In genomic region chr2:24413677-24414076, GRCm38 (mm10) we compare ENCODE assay signal across 24 mouse cellular contexts. TPM values are rescaled to one million over a fixed set of nuclear protein-coding genes. Genes with fewer than 3 reads are reported as not detected.
A peak's percentile ranks its signal among the peaks of the same experiment; 100 is the strongest.
DNase-seq lines count a peak whose midpoint lies in the region; ATAC-seq and TF ChIP-seq lines count a peak whose summit lies in the region.
"Had no signal": no experiment of that assay in that cellular context is flagged by ENCODE, and none has a peak within 500 bp of the region (broad histone marks: within the 10 kb centered on the region; RNA-seq: fewer than 3 reads in every experiment).

No protein-coding gene starts in this region.

- H3K4me1 ChIP-seq in hindbrain, embryonic 12.5 days = peaks cover 22% of the 10 kb centered on the region
- peaks cover 10% of the 10 kb centered on the region for H3K4me1 ChIP-seq in hindbrain, embryonic 16.5 days (ENCODE audit: control insufficient read depth, insufficient read depth, low read depth, low read length)
- peaks cover 5% of the 10 kb centered on the region; the same call in 1 of the 2 replicates for H3K4me1 ChIP-seq in neural tube, embryonic 11.5 days (ENCODE audit: control insufficient read depth, insufficient read depth, low read length)
- H3K4me1 ChIP-seq in neural tube, embryonic 14.5 days (ENCODE audit: control insufficient read depth, insufficient read depth, low read length) = peaks cover 23% of the 10 kb centered on the region; the same call in 1 of the 2 replicates
- H3K4me1 ChIP-seq: heart, embryonic 12.5 days had no signal

- no peak overlapping the region for H3K4me3 ChIP-seq in hindbrain, embryonic 12.5 days
- no peak overlapping the region for H3K4me3 ChIP-seq in hindbrain, embryonic 16.5 days (ENCODE audit: low read length)
- no peak overlapping the region for H3K4me3 ChIP-seq in neural tube, embryonic 11.5 days (ENCODE audit: low read depth, low read length)
- no peak overlapping the region for H3K4me3 ChIP-seq in neural tube, embryonic 14.5 days (ENCODE audit: low read depth, low read length)
- no peak overlapping the region for H3K4me3 ChIP-seq in left cerebral cortex, adult 2 months
- H3K4me3 ChIP-seq: forebrain, embryonic 10.5 days; heart, embryonic 12.5 days; limb, embryonic 12.5 days; megakaryocyte, embryonic 14.5 days; stomach, embryonic 15.5 days had no signal

- H3K27ac ChIP-seq in hindbrain, embryonic 12.5 days = peak overlapping the region; percentile 50
- H3K27ac ChIP-seq in hindbrain, embryonic 16.5 days (ENCODE audit: low read depth, low read length) = no peak overlapping the region; the same call in 1 of the 2 replicates
- H3K27ac ChIP-seq in neural tube, embryonic 11.5 days (ENCODE audit: low read depth, low read length) = no peak overlapping the region
- peak overlapping the region; percentile 70 for H3K27ac ChIP-seq in neural tube, embryonic 14.5 days (ENCODE audit: low read depth, low read length)
- H3K27ac ChIP-seq in left cerebral cortex, adult 2 months = no peak overlapping the region
- H3K27ac ChIP-seq: forebrain, embryonic 10.5 days; limb, embryonic 12.5 days; stomach, embryonic 15.5 days had no signal

- ATAC-seq in hindbrain, embryonic 12.5 days (ENCODE audit: low FRiP score) = peak; percentile 64
- no peak for ATAC-seq in hindbrain, embryonic 16.5 days
- ATAC-seq in neural tube, embryonic 11.5 days (ENCODE audit: insufficient read depth, low FRiP score, low TSS enrichment) = peak; percentile 62; the same call in 1 of the 2 replicates
- ATAC-seq in neural tube, embryonic 14.5 days (ENCODE audit: low read depth) = peak; percentile 66
- ATAC-seq: forebrain, embryonic 16.5 days; intestine, postnatal 0 days; liver, postnatal 0 days had no signal

- H3K9ac ChIP-seq in hindbrain, embryonic 12.5 days = no peak overlapping the region
- no peak overlapping the region for H3K9ac ChIP-seq in hindbrain, embryonic 16.5 days (ENCODE audit: low read depth, low read length)
- no peak overlapping the region for H3K9ac ChIP-seq in neural tube, embryonic 11.5 days (ENCODE audit: low read length)
- no peak overlapping the region for H3K9ac ChIP-seq in neural tube, embryonic 14.5 days (replicated peaks; ENCODE audit: low read depth, low read length)
- H3K9ac ChIP-seq: heart, embryonic 12.5 days; limb, embryonic 12.5 days; liver, postnatal 0 days; stomach, embryonic 15.5 days had no signal

- no peak for TF ChIP-seq CTCF in left cerebral cortex, adult 2 months (IDR thresholded peaks at IDR 0.05)

- intact Hi-C loops in left cerebral cortex, adult 2 months (cut with DNase I) = no loop called here

- no peaks in the 10 kb centered on the region for H3K36me3 ChIP-seq in hindbrain, embryonic 12.5 days
- H3K36me3 ChIP-seq in hindbrain, embryonic 16.5 days (ENCODE audit: control insufficient read depth, insufficient read depth, low read length) = no peaks in the 10 kb centered on the region
- no peaks in the 10 kb centered on the region for H3K36me3 ChIP-seq in neural tube, embryonic 11.5 days (ENCODE audit: control insufficient read depth, insufficient read depth, low read length)
- no peaks in the 10 kb centered on the region for H3K36me3 ChIP-seq in neural tube, embryonic 14.5 days (ENCODE audit: control insufficient read depth, insufficient read depth, low read length)
- H3K36me3 ChIP-seq: forebrain, embryonic 10.5 days; heart, embryonic 12.5 days; limb, embryonic 12.5 days; stomach, embryonic 15.5 days had no signal

- H3K4me2 ChIP-seq in hindbrain, embryonic 12.5 days (replicated peaks) = no peak overlapping the region
- H3K4me2 ChIP-seq in hindbrain, embryonic 16.5 days (ENCODE audit: low read length) = no peak overlapping the region
- no peak overlapping the region for H3K4me2 ChIP-seq in neural tube, embryonic 11.5 days (ENCODE audit: low read depth)
- no peak overlapping the region for H3K4me2 ChIP-seq in neural tube, embryonic 14.5 days (ENCODE audit: low read depth, low read length)
- H3K4me2 ChIP-seq: heart, embryonic 12.5 days; limb, embryonic 12.5 days; liver, embryonic 11.5 days; stomach, embryonic 15.5 days had no signal

- DNase-seq in kidney, postnatal 10 days = peak; percentile 41
- DNase-seq in kidney, adult 8-10 months = no peak
- peak; percentile 39 for DNase-seq in neural tube, embryonic 11.5 days (ENCODE audit: low spot score)
- DNase-seq in neural tube, embryonic 10.5 days (ENCODE audit: extremely low spot score, low spot score) = no peak
- no peak for DNase-seq in left cerebral cortex, adult 2 months (ENCODE audit: extremely low spot score in 1 of 2, low spot score in 2 of 2)
- DNase-seq: cerebellum, adult 11-12 months; gastrocnemius, postnatal 25 days; heart, adult 18-20 months; heart, postnatal 10 days; layer of hippocampus, postnatal 36 days; liver, postnatal 0 days; thymus, adult 2 months; thymus, postnatal 4 days had no signal

- H3K9me3 ChIP-seq in hindbrain, embryonic 12.5 days (replicated peaks) = no peaks in the 10 kb centered on the region
- H3K9me3 ChIP-seq in hindbrain, embryonic 16.5 days (ENCODE audit: control insufficient read depth, low read length) = no peaks in the 10 kb centered on the region
- H3K9me3 ChIP-seq in neural tube, embryonic 11.5 days (ENCODE audit: control insufficient read depth, low read length) = no peaks in the 10 kb centered on the region
- no peaks in the 10 kb centered on the region for H3K9me3 ChIP-seq in neural tube, embryonic 14.5 days (ENCODE audit: control insufficient read depth, low read length)
- H3K9me3 ChIP-seq: forebrain, embryonic 10.5 days; heart, embryonic 12.5 days; limb, embryonic 12.5 days; megakaryocyte, embryonic 14.5 days; stomach, embryonic 15.5 days had no signal

- WGBS in hindbrain, embryonic 12.5 days = 64% methylated on average over 4 of the region's 4 CpGs
- WGBS in hindbrain, embryonic 16.5 days = 63% methylated on average over 4 of the region's 4 CpGs
- WGBS in neural tube, embryonic 11.5 days = 81% methylated on average over 4 of the region's 4 CpGs
- 42% methylated on average over 4 of the region's 4 CpGs for WGBS in neural tube, embryonic 14.5 days

- no peaks in the 10 kb centered on the region for H3K27me3 ChIP-seq in hindbrain, embryonic 12.5 days
- H3K27me3 ChIP-seq in hindbrain, embryonic 16.5 days (replicated peaks; ENCODE audit: control insufficient read depth, insufficient read depth, low read length) = no peaks in the 10 kb centered on the region
- H3K27me3 ChIP-seq in neural tube, embryonic 11.5 days (ENCODE audit: control insufficient read depth, insufficient read depth, low read length) = no peaks in the 10 kb centered on the region
- no peaks in the 10 kb centered on the region for H3K27me3 ChIP-seq in neural tube, embryonic 14.5 days (ENCODE audit: control insufficient read depth, insufficient read depth, low read length)
- H3K27me3 ChIP-seq: limb, embryonic 12.5 days; stomach, embryonic 15.5 days had no signal

RNA-seq across cellular contexts. Expression of gene Psd4, which starts 46.3 kb away (rescaled TPM):
- 1.7 and 2.0 TPM in 2 replicates for polyA plus RNA-seq in hindbrain, embryonic 12.5 days (2016; fragmentation: Nextera tagmentation; extraction: Ambion mirVana)
- 1.5 and 2.3 TPM in 2 replicates for polyA plus RNA-seq in hindbrain, embryonic 16.5 days (2015; fragmentation: Nextera tagmentation; extraction: Ambion mirVana)
- 0.65 and 1.2 TPM in 2 replicates for polyA plus RNA-seq in neural tube, embryonic 11.5 days (2014; fragmentation: Nextera tagmentation; extraction: Ambion mirVana)
- 0.52 and 1.4 TPM in 2 replicates for polyA plus RNA-seq in neural tube, embryonic 14.5 days (2014; fragmentation: Nextera tagmentation; extraction: Ambion mirVana)
- under 1 TPM; 0.47 to 0.48 TPM for total RNA-seq in left cerebral cortex, adult 2 months (2021)

Comparison
In these comparisons a context has a peak if more than half of its experiments do, and no peak if none do; other contexts are left out.
1. H3K27ac ChIP-seq: peak in hindbrain, embryonic 12.5 days (single experiment) and neural tube, embryonic 14.5 days (single experiment); none in hindbrain, embryonic 16.5 days (single experiment), neural tube, embryonic 11.5 days (single experiment) and left cerebral cortex, adult 2 months (single experiment).
2. DNase-seq: peak in kidney, postnatal 10 days (single experiment) and neural tube, embryonic 11.5 days (single experiment); none in kidney, adult 8-10 months (0 of 2), neural tube, embryonic 10.5 days (single experiment) and left cerebral cortex, adult 2 months (0 of 2).